Mouse (Mus musculus) testis, postnatal 14 days (tissue): ENCODE results near the gene Ppfia4.
"Not testable (repeated sequence)": the region's sequence is repeated elsewhere in the genome, so short reads cannot be mapped to it uniquely, and the experiment has no call there.

ENCODE experiments used
- DNase-seq: peaks from one replicate; pipeline ENCODE4 v3.0.0; 2021; ENCODE audit warnings: low spot score

The Ppfia4 gene

DNA sequence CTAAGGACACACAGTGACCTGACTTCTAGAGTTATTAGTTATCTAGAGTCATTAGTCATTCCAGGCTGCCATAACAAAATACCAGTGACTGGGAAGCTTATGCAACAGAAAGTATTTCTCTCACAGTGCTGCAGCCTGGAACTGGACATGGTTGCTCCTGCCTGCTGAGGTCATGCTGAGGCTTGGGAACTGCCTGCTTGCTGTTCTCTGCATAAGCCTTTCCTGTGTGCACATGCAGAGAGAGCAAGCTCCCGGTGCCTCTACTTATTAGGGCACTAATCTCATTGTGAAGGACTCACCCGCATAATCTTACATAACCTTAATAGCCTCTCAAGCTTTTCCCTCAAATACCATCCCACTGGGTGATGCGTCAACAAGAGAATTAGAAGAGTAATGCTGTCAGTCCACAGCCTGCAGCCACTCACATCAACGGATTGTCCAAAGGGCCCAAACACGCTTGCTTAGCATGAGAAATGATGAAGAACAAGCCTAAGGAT, 59.9 kb downstream of the Ppfia4 start:
- no peak for DNase-seq

DNA sequence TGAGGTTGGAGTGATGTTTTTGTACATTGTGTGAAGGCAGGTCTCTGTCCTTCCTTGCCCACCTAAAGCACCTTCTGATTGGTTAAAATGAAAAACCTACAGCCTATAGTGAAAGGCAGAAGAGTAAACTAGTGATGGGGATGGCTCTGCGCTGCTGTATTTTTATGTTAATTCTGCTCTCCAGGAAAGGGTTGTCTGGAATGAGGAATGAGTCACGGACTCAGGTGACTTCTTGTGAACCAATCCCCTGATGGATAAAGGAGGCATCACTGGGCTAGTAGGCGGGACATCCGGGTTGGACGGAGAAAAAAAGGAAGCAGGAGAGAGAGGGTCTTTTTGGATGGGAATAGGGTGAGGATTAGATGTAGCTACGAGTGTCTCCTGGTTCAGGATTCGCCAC, 62.7 kb downstream of the Ppfia4 start:
- no peak for DNase-seq

DNA sequence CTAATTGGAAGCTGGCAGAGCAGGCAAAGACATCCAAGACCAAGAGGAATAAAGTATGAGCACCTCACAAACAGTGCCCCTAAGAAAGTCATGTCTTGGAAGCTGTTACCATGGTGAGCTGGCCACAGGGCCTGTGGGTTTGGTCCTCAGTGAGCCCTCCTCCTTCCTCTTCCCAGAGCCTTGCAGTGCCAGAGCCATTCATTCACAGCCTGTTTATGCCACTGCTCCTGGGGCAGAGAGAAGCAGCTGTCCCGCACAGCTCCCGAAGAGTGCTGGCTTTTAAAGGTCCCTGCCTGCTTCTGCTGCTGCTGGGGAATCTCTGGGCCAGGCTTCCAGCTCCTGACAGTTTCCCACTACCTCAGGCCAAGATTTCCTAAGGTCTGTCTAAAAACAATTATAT, 66.9 kb downstream of the Ppfia4 start:
- no peak for DNase-seq

DNA sequence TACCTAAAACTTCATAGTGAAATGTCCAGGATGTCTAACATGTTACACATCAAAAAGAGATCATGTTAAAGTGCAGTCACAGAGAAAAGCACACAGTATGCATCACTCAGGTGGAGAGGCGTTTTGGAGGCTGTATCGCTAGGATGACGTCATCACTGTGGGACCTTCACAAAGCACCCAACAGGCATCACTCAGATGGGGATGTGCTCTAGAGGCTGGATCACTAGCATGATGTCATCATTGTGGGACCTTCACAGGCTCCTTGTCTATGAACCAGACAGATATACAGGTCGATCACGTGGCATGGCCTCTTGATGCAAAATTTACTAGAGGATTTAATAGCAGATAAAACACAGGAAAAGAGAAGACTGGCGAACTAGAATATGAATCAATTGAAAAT, 68.4 kb downstream of the Ppfia4 start:
- DNase-seq = no peak

DNA sequence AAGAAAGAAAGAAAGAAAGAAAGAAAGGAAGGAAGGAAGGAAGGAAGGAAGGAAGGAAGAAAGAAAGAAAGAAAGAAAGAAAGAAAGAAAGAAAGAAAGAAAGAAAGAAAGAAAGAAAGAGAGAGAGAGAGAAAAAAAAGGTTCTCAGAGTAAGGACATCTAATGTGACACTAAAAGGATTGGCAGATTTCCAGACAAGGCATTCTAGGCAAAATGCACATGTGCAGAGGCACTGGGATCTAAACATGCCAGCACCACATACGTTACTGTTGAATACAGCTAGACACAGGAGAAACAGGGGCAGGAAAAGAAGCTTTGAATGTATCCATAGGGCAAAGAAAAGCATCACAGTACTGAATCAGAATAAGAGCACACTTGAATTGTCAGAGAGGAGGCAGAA, 83.0 kb downstream of the Ppfia4 start:
- DNase-seq = not testable (repeated sequence)
